Mouse (Mus musculus): Measurements from ENCODE around the gene Wrb. TPM values are rescaled to one million over a fixed set of nuclear protein-coding genes. Genes with fewer than 3 reads are reported as not detected.
"Not testable (repeated sequence)": the region's sequence is repeated elsewhere in the genome, so short reads cannot be mapped to it uniquely, and the experiment has no call there.

Gene Wrb
- polyA plus RNA-seq (2014; fragmentation: Nextera tagmentation; extraction: Ambion mirVana) = 115 and 124 TPM in 2 replicates

DNA sequence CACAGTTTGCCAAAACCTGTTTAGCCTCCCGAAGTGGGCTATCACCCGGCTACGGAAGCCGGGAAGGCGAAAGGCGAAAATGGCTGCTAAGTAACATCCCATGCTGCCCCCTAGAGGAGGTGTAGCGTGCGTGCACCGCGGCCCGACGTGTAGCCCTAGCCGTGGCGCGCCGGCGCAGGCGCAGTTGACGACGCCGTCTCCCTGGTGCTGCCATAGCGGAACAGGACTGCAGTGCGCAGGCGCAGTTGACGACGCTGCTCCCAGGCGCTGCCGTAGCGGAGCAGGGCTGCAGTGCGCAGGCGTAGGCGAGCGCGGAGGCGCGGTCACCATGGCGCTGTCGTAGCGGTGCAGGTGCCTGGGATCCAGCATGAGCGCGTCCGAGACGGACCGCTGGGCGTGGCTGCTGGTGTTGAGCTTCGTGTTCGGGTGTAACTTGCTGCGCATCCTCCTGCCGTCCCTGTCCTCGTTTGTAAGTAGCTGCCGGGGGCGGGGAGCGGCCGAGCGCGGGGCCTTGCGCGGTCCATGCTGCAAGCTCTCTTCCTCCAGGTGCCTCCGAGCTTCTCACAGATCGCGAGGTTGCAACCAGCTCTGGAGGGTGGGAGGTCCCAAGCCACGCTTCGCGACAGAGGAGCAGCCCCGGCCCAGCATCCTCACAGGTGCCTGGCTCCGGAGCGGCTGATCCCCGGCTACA is at the start of gene Wrb:
Gene Wrb, plus strand, starts transcription at position 298 of the 691 bp plus-strand sequence.
- H3K4me1 ChIP-seq (ENCODE audit: control insufficient read depth, insufficient read depth, low read length) = peaks cover 6% of the 10 kb centered on the region
- ATAC-seq (ENCODE audit: insufficient read depth, low FRiP score, low TSS enrichment) (peak; percentile 90), DNase-seq (ENCODE audit: low spot score) (peak; percentile 100)
- no peaks in the 10 kb centered on the region for H3K36me3 ChIP-seq (ENCODE audit: control insufficient read depth, insufficient read depth, low read length)
- H3K9me3 ChIP-seq (ENCODE audit: control insufficient read depth, low read length) = no peaks in the 10 kb centered on the region
- H3K27me3 ChIP-seq (ENCODE audit: control insufficient read depth, insufficient read depth, low read length) = no peaks in the 10 kb centered on the region
- peak within 1 kb of the TSS; percentile 76 for H3K4me2 ChIP-seq (ENCODE audit: low read depth)
- peak within 1 kb of the TSS; percentile 67 for H3K9ac ChIP-seq (ENCODE audit: low read length)
- H3K27ac ChIP-seq (ENCODE audit: low read depth, low read length) = no peak within 1 kb of the TSS
- under 1% methylated on average over 68 of the region's 68 CpGs for WGBS
- H3K4me3 ChIP-seq (ENCODE audit: low read depth, low read length) = peak within 1 kb of the TSS; percentile 71

DNA sequence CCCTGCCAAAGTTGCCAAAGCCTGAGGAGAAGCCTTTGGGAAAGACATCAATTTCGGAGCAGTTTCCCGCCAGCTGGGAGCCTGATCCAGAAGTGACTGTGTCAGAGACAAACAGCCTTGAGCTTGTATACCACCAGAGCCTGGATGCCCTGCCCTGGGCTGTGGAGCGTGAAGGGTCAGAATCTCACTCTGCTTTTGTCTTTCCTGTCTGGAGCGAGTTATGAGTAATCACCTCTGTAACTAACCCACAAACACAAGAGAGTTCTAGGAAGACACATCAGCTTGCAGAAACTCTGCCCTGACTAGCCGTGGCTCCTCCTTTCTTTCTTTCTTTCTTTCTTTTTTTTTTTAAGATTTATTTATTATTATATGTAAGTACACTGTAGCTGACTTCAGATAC is 49.2 kb upstream of the Wrb start:
- Histone ChIP-seq H3K9ac (ENCODE audit: low read length) (no peak overlapping the region), H3K27me3 (ENCODE audit: control insufficient read depth, insufficient read depth, low read length) (no peaks in the 10 kb centered on the region), H3K4me3 (ENCODE audit: low read depth, low read length) (no peak overlapping the region), H3K9me3 (ENCODE audit: control insufficient read depth, low read length) (no peaks in the 10 kb centered on the region), H3K4me2 (ENCODE audit: low read depth) (no peak overlapping the region), H3K36me3 (ENCODE audit: control insufficient read depth, insufficient read depth, low read length) (no peaks in the 10 kb centered on the region), H3K27ac (ENCODE audit: low read depth, low read length) (no peak overlapping the region), H3K4me1 (ENCODE audit: control insufficient read depth, insufficient read depth, low read length) (no peaks in the 10 kb centered on the region)
- no peak for ATAC-seq (ENCODE audit: insufficient read depth, low FRiP score, low TSS enrichment)
- no peak for DNase-seq (ENCODE audit: low spot score)
- WGBS = 88% methylated on average over 5 of the region's 5 CpGs

DNA sequence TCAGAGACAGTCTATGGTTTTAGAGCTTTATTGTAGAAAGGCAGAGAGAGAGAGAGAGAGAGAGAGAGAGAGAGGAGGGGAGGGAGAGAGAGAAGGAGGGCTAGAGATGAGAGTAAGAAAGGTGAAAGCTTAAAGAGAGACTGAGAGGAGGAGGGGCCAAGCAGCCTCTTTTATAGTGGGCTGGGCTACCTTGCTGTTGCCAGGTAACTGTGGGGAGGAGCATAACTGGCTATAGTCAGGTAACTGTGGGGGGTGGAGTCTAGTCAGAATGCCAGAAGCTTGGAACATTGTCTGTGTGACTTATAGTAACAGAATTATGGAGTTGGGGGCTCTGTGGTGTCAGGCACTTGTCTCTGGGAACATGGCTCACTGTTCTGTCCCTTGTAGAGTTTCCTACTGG is 47.4 kb upstream of the Wrb start:
- H3K36me3 ChIP-seq (ENCODE audit: control insufficient read depth, insufficient read depth, low read length); H3K4me1 ChIP-seq (ENCODE audit: control insufficient read depth, insufficient read depth, low read length); H3K9ac ChIP-seq (ENCODE audit: low read length); H3K27ac ChIP-seq (ENCODE audit: low read depth, low read length); DNase-seq (ENCODE audit: low spot score); H3K27me3 ChIP-seq (ENCODE audit: control insufficient read depth, insufficient read depth, low read length); H3K4me3 ChIP-seq (ENCODE audit: low read depth, low read length); H3K9me3 ChIP-seq (ENCODE audit: control insufficient read depth, low read length); ATAC-seq (ENCODE audit: insufficient read depth, low FRiP score, low TSS enrichment); H3K4me2 ChIP-seq (ENCODE audit: low read depth): not testable (repeated sequence)

DNA sequence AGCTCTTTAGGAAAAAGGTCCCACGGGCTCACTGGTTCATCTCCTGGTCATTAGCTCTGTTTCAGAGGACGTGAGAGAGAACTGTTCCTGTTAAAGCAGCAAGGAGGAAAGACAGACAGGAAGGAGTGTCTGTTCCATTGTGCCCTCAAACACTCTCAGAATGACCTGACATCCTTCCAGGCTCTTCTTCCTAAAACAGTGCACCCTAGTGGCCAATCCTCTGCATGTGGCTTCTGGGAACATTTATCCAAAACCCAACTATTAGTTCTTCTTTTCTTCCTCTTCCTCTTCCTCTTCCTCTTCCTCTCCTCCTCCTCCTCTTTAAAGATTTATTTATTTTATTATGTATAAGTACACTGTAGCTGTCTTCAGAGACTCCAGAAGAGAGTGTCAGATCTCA is 42.2 kb upstream of the Wrb start:
- Histone ChIP-seq H3K27ac (ENCODE audit: low read depth, low read length) (no peak overlapping the region), H3K4me1 (ENCODE audit: control insufficient read depth, insufficient read depth, low read length) (no peaks in the 10 kb centered on the region), H3K36me3 (ENCODE audit: control insufficient read depth, insufficient read depth, low read length) (no peaks in the 10 kb centered on the region), H3K4me3 (ENCODE audit: low read depth, low read length) (no peak overlapping the region), H3K9me3 (ENCODE audit: control insufficient read depth, low read length) (no peaks in the 10 kb centered on the region), H3K4me2 (ENCODE audit: low read depth) (no peak overlapping the region), H3K27me3 (ENCODE audit: control insufficient read depth, insufficient read depth, low read length) (no peaks in the 10 kb centered on the region), H3K9ac (ENCODE audit: low read length) (no peak overlapping the region)
- ATAC-seq (ENCODE audit: insufficient read depth, low FRiP score, low TSS enrichment) = no peak
- WGBS = 34% methylated on average over 2 of the region's 2 CpGs
- peak; percentile 15 for DNase-seq (ENCODE audit: low spot score)

DNA sequence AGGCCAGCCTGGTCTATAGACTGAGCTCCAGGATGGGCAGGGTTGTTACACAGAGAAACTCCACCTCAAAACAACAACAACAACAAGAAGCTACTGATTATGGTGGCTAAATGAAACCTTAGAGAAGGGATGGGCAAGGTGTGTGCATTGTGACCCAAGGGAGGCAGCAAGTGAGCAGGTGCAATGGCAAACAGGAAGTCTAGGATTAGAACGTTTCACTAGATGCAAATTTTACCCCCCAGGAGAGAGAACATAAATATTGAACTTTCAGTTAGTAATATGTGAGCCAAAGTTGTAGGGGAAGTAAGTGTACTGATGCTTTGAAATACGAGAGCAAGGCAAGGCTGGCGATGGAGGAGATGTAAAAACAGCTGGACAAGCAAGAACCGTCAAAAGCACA is 35.5 kb upstream of the Wrb start:
- DNase-seq (ENCODE audit: low spot score) = no peak

DNA sequence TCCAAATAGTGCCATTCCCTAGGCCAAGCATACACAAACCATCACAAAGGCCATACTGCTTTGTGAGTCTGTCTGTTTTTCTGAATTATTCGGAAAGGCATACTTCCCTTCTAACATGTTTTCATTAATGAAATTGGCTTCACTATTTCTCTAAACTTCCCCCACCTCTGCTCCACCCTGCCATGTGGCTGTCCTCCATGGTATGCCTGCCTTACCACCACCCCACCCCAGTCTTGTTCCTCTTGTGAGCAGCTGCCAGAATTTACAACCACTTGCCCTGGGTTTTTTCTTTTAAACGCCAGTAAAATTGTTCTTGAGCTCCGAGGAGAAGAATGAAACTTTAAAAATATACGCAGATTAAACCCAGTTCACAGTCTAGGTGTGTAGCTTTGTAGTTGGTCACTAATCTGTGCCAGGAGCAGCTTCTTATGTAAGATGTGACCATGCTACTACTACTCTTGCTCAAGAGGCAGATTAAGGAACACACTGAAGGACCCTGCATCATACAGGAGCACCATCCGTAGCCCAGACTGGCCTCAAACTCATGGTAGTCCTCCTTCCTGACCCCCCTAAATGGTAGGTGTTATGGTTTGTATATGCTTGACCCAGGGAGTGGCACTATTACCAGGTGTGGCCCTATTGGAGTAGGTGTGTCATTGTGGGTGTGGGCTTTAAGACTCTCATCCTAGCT is 34.4 kb upstream of the Wrb start:
- Histone ChIP-seq H3K9ac (ENCODE audit: low read length) (no peak overlapping the region), H3K36me3 (ENCODE audit: control insufficient read depth, insufficient read depth, low read length) (no peaks in the 10 kb centered on the region), H3K4me3 (ENCODE audit: low read depth, low read length) (no peak overlapping the region), H3K4me1 (ENCODE audit: control insufficient read depth, insufficient read depth, low read length) (no peaks in the 10 kb centered on the region), H3K27me3 (ENCODE audit: control insufficient read depth, insufficient read depth, low read length) (no peaks in the 10 kb centered on the region), H3K4me2 (ENCODE audit: low read depth) (no peak overlapping the region), H3K27ac (ENCODE audit: low read depth, low read length) (no peak overlapping the region), H3K9me3 (ENCODE audit: control insufficient read depth, low read length) (no peaks in the 10 kb centered on the region)
- DNase-seq (ENCODE audit: low spot score) = no peak
- 87% methylated on average over 5 of the region's 5 CpGs for WGBS
- no peak for ATAC-seq (ENCODE audit: insufficient read depth, low FRiP score, low TSS enrichment)

More for the DNA sequence above, 35.5 kb upstream of the Wrb start:
- Histone ChIP-seq H3K27me3 (ENCODE audit: control insufficient read depth, insufficient read depth, low read length) (no peaks in the 10 kb centered on the region), H3K9ac (ENCODE audit: low read length) (no peak overlapping the region), H3K4me1 (ENCODE audit: control insufficient read depth, insufficient read depth, low read length) (no peaks in the 10 kb centered on the region), H3K27ac (ENCODE audit: low read depth, low read length) (no peak overlapping the region), H3K4me2 (ENCODE audit: low read depth) (no peak overlapping the region), H3K9me3 (ENCODE audit: control insufficient read depth, low read length) (no peaks in the 10 kb centered on the region), H3K36me3 (ENCODE audit: control insufficient read depth, insufficient read depth, low read length) (no peaks in the 10 kb centered on the region), H3K4me3 (ENCODE audit: low read depth, low read length) (no peak overlapping the region)
- 70% methylated on average over 4 of the region's 4 CpGs for WGBS
- ATAC-seq (ENCODE audit: insufficient read depth, low FRiP score, low TSS enrichment) = no peak

DNA sequence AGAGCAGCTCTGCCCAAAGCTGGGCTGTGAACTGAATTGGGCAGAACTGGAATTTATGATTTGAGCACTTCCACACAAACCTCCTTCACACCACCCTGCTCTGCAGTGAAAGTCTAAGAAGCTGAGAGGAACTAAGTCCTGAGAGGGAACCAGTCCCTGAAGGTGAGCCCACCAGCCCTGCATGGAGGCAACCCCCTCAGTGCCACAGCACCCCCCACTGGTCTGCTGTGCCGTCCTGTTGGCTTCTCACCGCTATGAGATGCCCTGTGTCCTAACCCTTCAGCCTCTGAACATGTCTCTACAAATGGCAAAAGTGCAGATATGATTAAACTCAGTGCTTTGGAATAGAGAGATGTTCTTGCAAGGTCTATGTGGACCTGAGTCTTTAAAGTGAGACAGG is 32.4 kb upstream of the Wrb start:
- Histone ChIP-seq H3K27ac (ENCODE audit: low read depth, low read length) (no peak overlapping the region), H3K27me3 (ENCODE audit: control insufficient read depth, insufficient read depth, low read length) (no peaks in the 10 kb centered on the region)
- 52% methylated on average over 2 of the region's 2 CpGs for WGBS

DNA sequence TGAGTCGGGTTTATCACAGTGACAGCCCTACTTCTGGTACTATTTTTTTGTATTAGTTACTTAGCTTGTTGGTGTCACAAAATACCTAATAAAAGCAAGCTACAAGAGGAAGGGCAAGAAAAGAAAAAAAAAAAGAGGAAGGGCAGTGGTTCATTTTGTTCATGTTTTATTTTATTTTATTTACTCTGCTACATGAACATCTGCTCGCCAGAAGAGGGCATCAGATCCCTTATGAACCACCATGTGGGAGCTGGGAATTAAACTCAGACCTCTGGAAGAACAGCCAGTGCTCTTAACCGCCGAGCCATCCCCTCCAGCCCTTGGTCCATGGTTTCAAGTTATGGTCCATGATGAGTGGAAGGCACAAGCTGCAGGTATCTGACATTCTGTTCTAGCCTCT is 30.5 kb upstream of the Wrb start:
- H3K9me3 ChIP-seq (ENCODE audit: control insufficient read depth, low read length) = no peaks in the 10 kb centered on the region
- DNase-seq (ENCODE audit: low spot score) (no peak), ATAC-seq (ENCODE audit: insufficient read depth, low FRiP score, low TSS enrichment) (no peak)
- H3K27me3 ChIP-seq (ENCODE audit: control insufficient read depth, insufficient read depth, low read length) = no peaks in the 10 kb centered on the region
- H3K9ac ChIP-seq (ENCODE audit: low read length) = no peak overlapping the region
- no peak overlapping the region for H3K4me3 ChIP-seq (ENCODE audit: low read depth, low read length)
- no peak overlapping the region for H3K4me2 ChIP-seq (ENCODE audit: low read depth)
- H3K27ac ChIP-seq (ENCODE audit: low read depth, low read length) = no peak overlapping the region
- H3K36me3 ChIP-seq (ENCODE audit: control insufficient read depth, insufficient read depth, low read length) = no peaks in the 10 kb centered on the region
- no peaks in the 10 kb centered on the region for H3K4me1 ChIP-seq (ENCODE audit: control insufficient read depth, insufficient read depth, low read length)
- WGBS = 45% methylated on average over 4 of the region's 4 CpGs

More for the DNA sequence above, 32.4 kb upstream of the Wrb start:
- ATAC-seq (ENCODE audit: insufficient read depth, low FRiP score, low TSS enrichment) (no peak), DNase-seq (ENCODE audit: low spot score) (no peak)
- H3K9me3 ChIP-seq (ENCODE audit: control insufficient read depth, low read length) = no peaks in the 10 kb centered on the region
- H3K4me2 ChIP-seq (ENCODE audit: low read depth) = no peak overlapping the region
- H3K36me3 ChIP-seq (ENCODE audit: control insufficient read depth, insufficient read depth, low read length) = no peaks in the 10 kb centered on the region
- H3K9ac ChIP-seq (ENCODE audit: low read length) = no peak overlapping the region
- no peak overlapping the region for H3K4me3 ChIP-seq (ENCODE audit: low read depth, low read length)
- no peaks in the 10 kb centered on the region for H3K4me1 ChIP-seq (ENCODE audit: control insufficient read depth, insufficient read depth, low read length)
